14 mouse cellular contexts compared by ENCODE assay signal in the genomic region with DNA sequence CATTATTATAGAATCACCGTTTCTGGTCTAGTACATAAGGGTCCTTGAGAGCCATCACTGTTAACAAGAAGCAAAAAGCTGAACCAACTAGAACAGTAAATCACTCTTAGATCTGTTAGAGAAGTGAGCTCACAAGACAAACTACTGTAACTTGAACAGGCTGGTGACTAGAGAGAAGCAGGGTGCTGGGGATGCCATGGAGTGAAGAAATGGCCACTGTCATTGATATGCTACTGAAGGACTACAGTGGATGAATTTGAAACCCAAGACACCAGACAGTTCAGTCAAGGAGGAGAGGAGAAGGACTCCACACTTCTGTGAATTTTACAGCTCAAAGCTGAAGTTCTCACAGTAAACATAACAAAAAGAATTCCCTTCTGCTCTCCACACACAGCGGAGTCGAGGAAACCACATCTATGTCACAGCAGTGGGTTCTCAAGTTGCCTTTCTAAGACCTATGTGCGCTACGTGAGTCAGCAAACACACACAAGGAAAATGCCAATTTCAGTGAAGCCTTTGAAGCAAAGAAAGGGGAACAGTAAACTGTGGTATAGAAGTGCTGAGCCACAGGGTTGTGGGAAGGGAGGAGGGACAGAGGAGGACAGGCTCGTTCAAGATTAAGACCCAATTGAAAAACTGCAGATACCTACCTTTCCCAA. TPM values are rescaled to one million over a fixed set of nuclear protein-coding genes. Genes with fewer than 3 reads are reported as not detected.
A peak's percentile ranks its signal among the peaks of the same experiment; 100 is the strongest.
DNase-seq lines count a peak whose midpoint lies in the region; ATAC-seq lines count a peak whose summit lies in the region.
"Had no signal": no experiment of that assay in that cellular context is flagged by ENCODE, and none has a peak within 500 bp of the region (broad histone marks: within the 10 kb centered on the region; RNA-seq: fewer than 3 reads in every experiment).

No protein-coding gene starts in this region.

- H3K4me3 ChIP-seq in liver, embryonic 12.5 days, result no peak overlapping the region
- H3K4me3 ChIP-seq in liver, embryonic 11.5 days (ENCODE audit: low read depth, low read length), result no peak overlapping the region
- H3K4me3 ChIP-seq: forebrain, embryonic 15.5 days had no signal

- H3K4me2 ChIP-seq in liver, embryonic 12.5 days, result no peak overlapping the region
- H3K4me2 ChIP-seq in liver, embryonic 11.5 days, result no peak overlapping the region
- H3K4me2 ChIP-seq: forebrain, embryonic 15.5 days had no signal

- H3K27ac ChIP-seq in liver, embryonic 12.5 days, result peak overlapping the region; percentile 3; the same call in 1 of the 2 replicates
- H3K27ac ChIP-seq in liver, embryonic 11.5 days (ENCODE audit: low read depth, low read length), result no peak overlapping the region
- H3K27ac ChIP-seq: forebrain, embryonic 15.5 days; hindbrain, postnatal 0 days; stomach, postnatal 0 days had no signal

- H3K36me3 ChIP-seq in liver, embryonic 12.5 days, result 0 out of 2 replicates have a peak, but pooled peaks cover 2% of the 10 kb centered on the region
- no peaks in the 10 kb centered on the region for H3K36me3 ChIP-seq in liver, embryonic 11.5 days (ENCODE audit: control insufficient read depth, insufficient read depth, low read length)
- H3K36me3 ChIP-seq: forebrain, embryonic 15.5 days had no signal

- H3K4me1 ChIP-seq in liver, embryonic 12.5 days, result peaks cover 13% of the 10 kb centered on the region
- no peaks in the 10 kb centered on the region; the same call in 1 of the 2 replicates for H3K4me1 ChIP-seq in liver, embryonic 11.5 days (replicated peaks; ENCODE audit: control insufficient read depth, insufficient read depth, low read length)

- no peak for ATAC-seq in liver, embryonic 12.5 days
- no peak; the same call in 1 of the 2 replicates for ATAC-seq in liver, embryonic 11.5 days (replicated peaks; ENCODE audit: low FRiP score)
- peak; percentile 94 to 97 for ATAC-seq in hematopoietic stem cell, adult 5-6 weeks (replicated peaks in 1 of 2; ENCODE audit: insufficient read depth in 1 of 2, low FRiP score in 2 of 2, low TSS enrichment in 1 of 2, low read depth in 1 of 2, poor library complexity in 2 of 2, severe bottlenecking in 2 of 2)
- ATAC-seq in neutrophil, adult 5-6 weeks (ENCODE audit: extremely low read depth, insufficient number of reproducible peaks, low FRiP score, poor library complexity, severe bottlenecking), result peak; percentile 79
- ATAC-seq: forebrain, embryonic 15.5 days; hindbrain, postnatal 0 days had no signal

- no peaks in the 10 kb centered on the region for H3K27me3 ChIP-seq in liver, embryonic 12.5 days (replicated peaks)
- H3K27me3 ChIP-seq in liver, embryonic 11.5 days (replicated peaks; ENCODE audit: control insufficient read depth, insufficient read depth, low read length), result no peaks in the 10 kb centered on the region
- H3K27me3 ChIP-seq: forebrain, embryonic 15.5 days had no signal

- 38% methylated on average over 6 of the region's 6 CpGs for WGBS in liver, embryonic 12.5 days (ENCODE audit: insufficient replicate concordance)
- 51% methylated on average over 6 of the region's 6 CpGs for WGBS in liver, embryonic 11.5 days

- no peak overlapping the region for H3K9ac ChIP-seq in liver, embryonic 12.5 days
- H3K9ac ChIP-seq in liver, embryonic 11.5 days (ENCODE audit: low read depth, low read length), result no peak overlapping the region
- H3K9ac ChIP-seq: forebrain, embryonic 15.5 days had no signal

- H3K9me3 ChIP-seq in liver, embryonic 12.5 days (replicated peaks), result no peaks in the 10 kb centered on the region
- H3K9me3 ChIP-seq in liver, embryonic 11.5 days (ENCODE audit: control insufficient read depth, low read length), result no peaks in the 10 kb centered on the region
- H3K9me3 ChIP-seq: forebrain, embryonic 15.5 days had no signal

- DNase-seq in liver, embryonic 11.5 days (ENCODE audit: low spot score), result no peak
- peak; percentile 71 for DNase-seq in MEL-GATA-1-ER (ENCODE audit: extremely low read depth, low read depth)
- no peak for DNase-seq in adrenal gland, postnatal 10 days
- no peak for DNase-seq in right cerebral cortex, postnatal 36 days (ENCODE audit: low spot score in 2 of 2)
- DNase-seq: cerebellum, postnatal 36 days; gastrocnemius, postnatal 25 days; kidney, postnatal 25 days; lung, adult 18-20 months had no signal

RNA-seq across cellular contexts. Expression of a gene that starts 20.7 kb away (rescaled TPM):
- 6.3 and 7.2 TPM in 2 replicates for polyA plus RNA-seq in liver, embryonic 12.5 days (2016; fragmentation: Nextera tagmentation; extraction: Ambion mirVana)
- 7.4 and 8.2 TPM in 2 replicates for polyA plus RNA-seq in liver, embryonic 11.5 days (2014; fragmentation: Nextera tagmentation; extraction: Ambion mirVana)
- total RNA-seq in hematopoietic stem cell, adult 5-6 weeks (2017), result 56.1 and 62.3 TPM in 2 replicates
- 23.0 and 26.2 TPM in 2 replicates for total RNA-seq in neutrophil, adult 5-6 weeks (2017)
- 10 to 100 TPM; 18.4 to 27.5 TPM for total RNA-seq in adrenal gland, postnatal 10 days (2021)

Comparison
In these comparisons a context has a peak if more than half of its experiments do, and no peak if none do; other contexts are left out.
1. ATAC-seq: peak in hematopoietic stem cell, adult 5-6 weeks (2 of 2) and neutrophil, adult 5-6 weeks (single experiment); none in liver, embryonic 12.5 days (single experiment) and liver, embryonic 11.5 days (single experiment).